9 mouse cellular contexts compared by ENCODE assay signal in genomic region chr12:83277537-83278441, GRCm38 (mm10).
DNase-seq lines count a peak whose midpoint lies in the region; ATAC-seq and TF ChIP-seq lines count a peak whose summit lies in the region.
"Had no signal": no experiment of that assay in that cellular context is flagged by ENCODE, and none has a peak within 500 bp of the region (broad histone marks: within the 10 kb centered on the region; RNA-seq: fewer than 3 reads in every experiment).

No protein-coding gene starts in this region.

- no peak overlapping the region for H3K27ac ChIP-seq in liver, embryonic 12.5 days
- no peak overlapping the region for H3K27ac ChIP-seq in liver, postnatal 0 days (ENCODE audit: low read depth)
- H3K27ac ChIP-seq in hindbrain, embryonic 15.5 days (replicated peaks): peak overlapping the region; percentile 80
- no peak overlapping the region for H3K27ac ChIP-seq in heart, embryonic 12.5 days (ENCODE audit: poor library complexity, severe bottlenecking)
- H3K27ac ChIP-seq: limb, embryonic 12.5 days had no signal

- ATAC-seq in liver, embryonic 12.5 days: 0 out of 2 replicates have a peak, but pooled peaks have one; percentile 21
- ATAC-seq in liver, postnatal 0 days: no peak
- ATAC-seq in hindbrain, embryonic 15.5 days (ENCODE audit: low FRiP score, low read depth): peak; percentile 88
- no peak for ATAC-seq in heart, embryonic 12.5 days (ENCODE audit: insufficient number of reproducible peaks, low FRiP score)

- no peak for TF ChIP-seq CTCF in liver, postnatal 0 days (IDR thresholded peaks at IDR 0.05; ENCODE audit: low read depth)

- H3K9me3 ChIP-seq in liver, embryonic 12.5 days (replicated peaks): no peaks in the 10 kb centered on the region
- H3K9me3 ChIP-seq in liver, postnatal 0 days (ENCODE audit: low read length): peaks cover 3% of the 10 kb centered on the region; the same call in 1 of the 2 replicates
- H3K9me3 ChIP-seq in hindbrain, embryonic 15.5 days: no peaks in the 10 kb centered on the region
- H3K9me3 ChIP-seq in heart, embryonic 12.5 days (replicated peaks): peaks cover 6% of the 10 kb centered on the region; the same call in 1 of the 2 replicates
- H3K9me3 ChIP-seq: limb, embryonic 12.5 days had no signal

- 77% methylated on average over 11 of the region's 11 CpGs for WGBS in liver, embryonic 12.5 days (ENCODE audit: insufficient replicate concordance)
- 70% methylated on average over 11 of the region's 11 CpGs for WGBS in liver, postnatal 0 days (ENCODE audit: insufficient replicate concordance)
- WGBS in hindbrain, embryonic 15.5 days: 42% methylated on average over 11 of the region's 11 CpGs
- 75% methylated on average over 11 of the region's 11 CpGs for WGBS in heart, embryonic 12.5 days

- no peak overlapping the region for H3K4me3 ChIP-seq in liver, embryonic 12.5 days
- no peak overlapping the region for H3K4me3 ChIP-seq in liver, postnatal 0 days (ENCODE audit: low read depth, low read length)
- H3K4me3 ChIP-seq in hindbrain, embryonic 15.5 days: no peak overlapping the region
- H3K4me3 ChIP-seq in heart, embryonic 12.5 days: no peak overlapping the region
- H3K4me3 ChIP-seq: limb, embryonic 12.5 days had no signal

- no peaks in the 10 kb centered on the region for H3K27me3 ChIP-seq in liver, embryonic 12.5 days (replicated peaks)
- H3K27me3 ChIP-seq in liver, postnatal 0 days (ENCODE audit: insufficient read depth, low read length): no peaks in the 10 kb centered on the region
- no peaks in the 10 kb centered on the region for H3K27me3 ChIP-seq in hindbrain, embryonic 15.5 days
- no peaks in the 10 kb centered on the region for H3K27me3 ChIP-seq in heart, embryonic 12.5 days (replicated peaks)
- H3K27me3 ChIP-seq: limb, embryonic 12.5 days had no signal

- no peak overlapping the region for H3K9ac ChIP-seq in liver, embryonic 12.5 days
- no peak overlapping the region for H3K9ac ChIP-seq in liver, postnatal 0 days (replicated peaks)
- no peak overlapping the region for H3K9ac ChIP-seq in hindbrain, embryonic 15.5 days
- no peak overlapping the region for H3K9ac ChIP-seq in heart, embryonic 12.5 days
- H3K9ac ChIP-seq: limb, embryonic 12.5 days had no signal

- H3K4me1 ChIP-seq in liver, embryonic 12.5 days: no peaks in the 10 kb centered on the region
- no peaks in the 10 kb centered on the region for H3K4me1 ChIP-seq in liver, postnatal 0 days (ENCODE audit: insufficient read depth)
- H3K4me1 ChIP-seq in hindbrain, embryonic 15.5 days (replicated peaks): peaks cover 26% of the 10 kb centered on the region
- H3K4me1 ChIP-seq in heart, embryonic 12.5 days (replicated peaks): peaks cover 24% of the 10 kb centered on the region

- TF ChIP-seq EP300 in liver, postnatal 0 days (IDR thresholded peaks at IDR 0.05; ENCODE audit: low read depth): no peak

- DNase-seq in liver, postnatal 0 days: no peak
- DNase-seq in embryo, embryonic 11 days: peak; percentile 48
- DNase-seq in right cerebral cortex, postnatal 10 days (ENCODE audit: low spot score in 2 of 2): peak; percentile 56 to 66
- no peak for DNase-seq in adrenal gland, adult 2 months
- no peak for DNase-seq in c-Kit-positive CD71-positive TER-119-positive erythroid progenitor cells, embryonic 14.5 days (ENCODE audit: low spot score)

- H3K36me3 ChIP-seq in liver, embryonic 12.5 days: no peaks in the 10 kb centered on the region
- H3K36me3 ChIP-seq in liver, postnatal 0 days (replicated peaks; ENCODE audit: insufficient read depth, low read length): no peaks in the 10 kb centered on the region
- no peaks in the 10 kb centered on the region for H3K36me3 ChIP-seq in hindbrain, embryonic 15.5 days
- peaks cover 11% of the 10 kb centered on the region for H3K36me3 ChIP-seq in heart, embryonic 12.5 days
- H3K36me3 ChIP-seq: limb, embryonic 12.5 days had no signal

- H3K4me2 ChIP-seq in liver, embryonic 12.5 days: no peak overlapping the region
- H3K4me2 ChIP-seq in liver, postnatal 0 days (ENCODE audit: low read depth, low read length): no peak overlapping the region
- 0 out of 2 replicates have a peak overlapping the region, but pooled peaks have one; percentile 14 for H3K4me2 ChIP-seq in hindbrain, embryonic 15.5 days
- H3K4me2 ChIP-seq in heart, embryonic 12.5 days: no peak overlapping the region
- H3K4me2 ChIP-seq: limb, embryonic 12.5 days had no signal

Comparison
In these comparisons a context has a peak if more than half of its experiments do, and no peak if none do; other contexts are left out.
1. ATAC-seq: peak in liver, embryonic 12.5 days (single experiment) and hindbrain, embryonic 15.5 days (single experiment); none in liver, postnatal 0 days (single experiment) and heart, embryonic 12.5 days (single experiment).
2. DNase-seq: peak in embryo, embryonic 11 days (single experiment) and right cerebral cortex, postnatal 10 days (2 of 2); none in liver, postnatal 0 days (single experiment), adrenal gland, adult 2 months (single experiment) and c-Kit-positive CD71-positive TER-119-positive erythroid progenitor cells, embryonic 14.5 days (single experiment).